Mouse (Mus musculus) heart, embryonic 14.5 days (tissue): ENCODE measurements around the gene Xpr1. TPM values are rescaled to one million over a fixed set of nuclear protein-coding genes. Genes with fewer than 3 reads are reported as not detected.
A peak's percentile ranks its signal among the peaks of the same experiment; 100 is the strongest.

ENCODE experiments used
- ATAC-seq: fragments of 200-750 bp; cut with Nextera tagmentation; 2 replicates; pipeline ENCODE4 v1.8.0; 2017; ENCODE audit warnings: low read depth, moderate TSS enrichment; ENCODE audit not compliant: insufficient number of reproducible peaks, insufficient read depth, low FRiP score
- H3K27ac ChIP-seq, 2 experiments: fragments of 200-500 bp in 1 of 2; fragments of 300-500 bp in 1 of 2; sonication (generic) in 1 of 2; replicated peaks in 1 of 2; 2 replicates each; pipeline ENCODE4 v1.5.1; 2012 to 2014; ENCODE audit warnings: low read depth in 2 of 2, low read length in 2 of 2, control low read depth in 1 of 2, mild to moderate bottlenecking in 1 of 2, mixed read lengths in 1 of 2; ENCODE audit not compliant: control insufficient read depth in 1 of 2, insufficient read depth in 1 of 2
- H3K27me3 ChIP-seq: fragments of 300-500 bp; sonication (generic); 2 replicates; pipeline ENCODE4 v1.6.1; 2014; ENCODE audit warnings: mild to moderate bottlenecking, low read length, control low read depth; ENCODE audit not compliant: control insufficient read depth, insufficient read depth
- H3K36me3 ChIP-seq: fragments of 300-500 bp; sonication (generic); 2 replicates; pipeline ENCODE4 v1.6.1; 2014; ENCODE audit warnings: mild to moderate bottlenecking, control low read depth, low read length, mixed read lengths; ENCODE audit not compliant: control insufficient read depth, insufficient read depth
- H3K4me1 ChIP-seq, 2 experiments: fragments of 200-500 bp in 1 of 2; fragments of 300-500 bp in 1 of 2; sonication (generic) in 1 of 2; 2 replicates each; pipeline ENCODE4 v1.6.1; 2012 to 2014; ENCODE audit warnings: low read length in 2 of 2, control low read depth in 1 of 2, mixed read lengths in 1 of 2; ENCODE audit not compliant: control insufficient read depth in 2 of 2, insufficient read depth in 2 of 2
- H3K4me2 ChIP-seq: fragments of 300-500 bp; sonication (generic); 2 replicates; pipeline ENCODE4 v1.6.1; 2014; ENCODE audit warnings: mild to moderate bottlenecking, low read length
- H3K4me3 ChIP-seq, 2 experiments: fragments of 200-500 bp in 1 of 2; fragments of 300-500 bp in 1 of 2; sonication (generic) in 1 of 2; 2 replicates each; pipeline ENCODE4 v1.5.1; 2012 to 2014; ENCODE audit warnings: low read length in 2 of 2, mild to moderate bottlenecking in 2 of 2, control low read depth in 1 of 2, low read depth in 1 of 2, moderate library complexity in 1 of 2; ENCODE audit not compliant: control insufficient read depth in 1 of 2, insufficient read depth in 1 of 2
- H3K9ac ChIP-seq: fragments of 300-500 bp; sonication (generic); 2 replicates; pipeline ENCODE4 v1.6.1; 2014; ENCODE audit warnings: mild to moderate bottlenecking, low read length
- H3K9me3 ChIP-seq: fragments of 300-500 bp; sonication (generic); 2 replicates; pipeline ENCODE4 v1.6.1; 2016; ENCODE audit warnings: low read length, control low read depth; ENCODE audit not compliant: control insufficient read depth
- WGBS: fragments of 180-500 bp; shearing (Covaris S2); extraction: QIAGEN DNeasy Blood & Tissue Kit; methylation state at CpG from one replicate; pipeline ENCODE4 v1.1.7; 2014; 5-methylcytosine and 5-hydroxymethylcytosine counted together
- polyA plus RNA-seq: library from polyadenylated mRNA; unstranded; fragments of >200 nt; fragmentation: Nextera tagmentation; extraction: Ambion mirVana; gene quantifications from 2 replicates; pipeline ENCODE4 v1.2.1, GENCODE M21; 2014

The Xpr1 gene
- polyA plus RNA-seq, 1 experiment from 2014 or later, result 10.9 TPM

GRCm38 (mm10) chr1:155237390-155237789 lies 179.8 kb downstream of the Xpr1 start:
- H3K27me3 ChIP-seq, result no peaks in the 10 kb centered on the region
- ATAC-seq, result no peak
- peak overlapping the region; percentile 96 to 99 for H3K27ac ChIP-seq
- peak overlapping the region; percentile 50; the same call in 1 of the 2 replicates for H3K9ac ChIP-seq
- no peak overlapping the region for H3K4me3 ChIP-seq
- no peaks in the 10 kb centered on the region for H3K9me3 ChIP-seq
- peaks cover 60 to 72% of the 10 kb centered on the region in 2 experiments for H3K4me1 ChIP-seq
- H3K4me2 ChIP-seq, result no peak overlapping the region
- H3K36me3 ChIP-seq, result peaks cover 51% of the 10 kb centered on the region
- 58% methylated on average over 11 of the region's 11 CpGs for WGBS

- no peaks in the 10 kb centered on the region for H3K27me3 ChIP-seq
- peak overlapping the region; percentile 96 to 99 for H3K27ac ChIP-seq
- WGBS, result 35% methylated on average over 13 of the region's 13 CpGs
- H3K4me3 ChIP-seq, result no peak overlapping the region
- no peak overlapping the region; the same call in 1 of the 2 replicates for H3K4me2 ChIP-seq
- peak; percentile 46; the same call in 1 of the 2 replicates for ATAC-seq
- H3K9me3 ChIP-seq, result no peaks in the 10 kb centered on the region
- peaks cover 62 to 71% of the 10 kb centered on the region in 2 experiments for H3K4me1 ChIP-seq
- peaks cover 51% of the 10 kb centered on the region for H3K36me3 ChIP-seq
- H3K9ac ChIP-seq, result peak overlapping the region; percentile 50
These were observed 180.8 kb downstream of the Xpr1 start for GRCm38 (mm10) chr1:155236306-155237024.

GRCm38 (mm10) chr1:155235641-155236040 lies 181.6 kb downstream of the Xpr1 start:
- Histone ChIP-seq H3K36me3 (peaks cover 51% of the 10 kb centered on the region), H3K4me1 (peaks cover 62 to 71% of the 10 kb centered on the region in 2 experiments), H3K9ac (peak overlapping the region; percentile 50), H3K4me3 (no peak overlapping the region), H3K4me2 (no peak overlapping the region; the same call in 1 of the 2 replicates), H3K27me3 (no peaks in the 10 kb centered on the region), H3K27ac (peak overlapping the region; percentile 96 to 99), H3K9me3 (no peaks in the 10 kb centered on the region)
- WGBS, result 40% methylated on average over 2 of the region's 2 CpGs
- no peak for ATAC-seq

GRCm38 (mm10) chr1:155233931-155234607 lies 183.1 kb downstream of the Xpr1 start:
- H3K27ac ChIP-seq, result peak overlapping the region; percentile 96 to 99
- no peaks in the 10 kb centered on the region for H3K9me3 ChIP-seq
- no peak overlapping the region for H3K4me3 ChIP-seq
- peak overlapping the region; percentile 68 for H3K9ac ChIP-seq
- peak; percentile 70 for ATAC-seq
- H3K27me3 ChIP-seq, result no peaks in the 10 kb centered on the region
- WGBS, result 18% methylated on average over 14 of the region's 14 CpGs
- peaks cover 42% of the 10 kb centered on the region for H3K36me3 ChIP-seq
- peaks cover 68 to 76% of the 10 kb centered on the region in 2 experiments for H3K4me1 ChIP-seq
- peak overlapping the region; percentile 45 for H3K4me2 ChIP-seq

GRCm38 (mm10) chr1:155233378-155233777 lies 183.8 kb downstream of the Xpr1 start:
- no peak for ATAC-seq
- peaks cover 64 to 70% of the 10 kb centered on the region in 2 experiments for H3K4me1 ChIP-seq
- H3K4me3 ChIP-seq, result no peak overlapping the region
- 58% methylated on average over 9 of the region's 9 CpGs for WGBS
- no peaks in the 10 kb centered on the region for H3K9me3 ChIP-seq
- peak overlapping the region; percentile 45 for H3K4me2 ChIP-seq
- no peaks in the 10 kb centered on the region for H3K27me3 ChIP-seq
- peak overlapping the region; percentile 96 to 99 for H3K27ac ChIP-seq
- H3K36me3 ChIP-seq, result peaks cover 41% of the 10 kb centered on the region
- peak overlapping the region; percentile 68 for H3K9ac ChIP-seq

- H3K9me3 ChIP-seq, result no peaks in the 10 kb centered on the region
- WGBS, result 80% methylated on average over 6 of the region's 6 CpGs
- H3K9ac ChIP-seq, result peak overlapping the region; percentile 68; the same call in 1 of the 2 replicates
- peaks cover 60 to 65% of the 10 kb centered on the region in 2 experiments for H3K4me1 ChIP-seq
- peaks cover 41% of the 10 kb centered on the region for H3K36me3 ChIP-seq
- peak overlapping the region; percentile 96 to 99 for H3K27ac ChIP-seq
- 0 out of 2 replicates have a peak overlapping the region, but pooled peaks have one; percentile 2 for H3K4me2 ChIP-seq
- ATAC-seq, result no peak
- H3K27me3 ChIP-seq, result no peaks in the 10 kb centered on the region
- H3K4me3 ChIP-seq, result no peak overlapping the region
These were observed 184.4 kb downstream of the Xpr1 start for GRCm38 (mm10) chr1:155232786-155233185.

GRCm38 (mm10) chr1:155232385-155232784 lies 184.8 kb downstream of the Xpr1 start:
- H3K36me3 ChIP-seq, result peaks cover 40% of the 10 kb centered on the region
- 0 out of 2 replicates have a peak overlapping the region, but pooled peaks have one; percentile 2 for H3K4me2 ChIP-seq
- no peaks in the 10 kb centered on the region for H3K27me3 ChIP-seq
- no peak for ATAC-seq
- peaks cover 56 to 61% of the 10 kb centered on the region in 2 experiments for H3K4me1 ChIP-seq
- H3K27ac ChIP-seq, result peak overlapping the region in 1 of 2 experiments; percentile 99; a peak in 2 of 4 replicates
- 71% methylated on average over 12 of the region's 12 CpGs for WGBS
- H3K4me3 ChIP-seq, result no peak overlapping the region
- H3K9me3 ChIP-seq, result no peaks in the 10 kb centered on the region
- H3K9ac ChIP-seq, result peak overlapping the region; percentile 68; the same call in 1 of the 2 replicates
